Mouse (Mus musculus): ENCODE data around the gene Stap2. TPM values are rescaled to one million over a fixed set of nuclear protein-coding genes. Genes with fewer than 3 reads are reported as not detected.
A peak's percentile ranks its signal among the peaks of the same experiment; 100 is the strongest.

Stap2 gene
- polyA plus RNA-seq, 1 experiment from 2014 or later: 25.9 TPM

- Histone ChIP-seq H3K4me1 (replicated peaks; ENCODE audit: control insufficient read depth, insufficient read depth, low read length) (peaks cover 12% of the 10 kb centered on the region; the same call in 1 of the 2 replicates), H3K36me3 (ENCODE audit: control insufficient read depth, insufficient read depth, low read length) (peaks cover 43% of the 10 kb centered on the region), H3K9ac (ENCODE audit: low read length) (no peak overlapping the region), H3K9me3 (ENCODE audit: control insufficient read depth, low read length) (no peaks in the 10 kb centered on the region), H3K4me2 (ENCODE audit: low read length) (no peak overlapping the region), H3K27me3 (replicated peaks; ENCODE audit: control insufficient read depth, insufficient read depth, low read length) (no peaks in the 10 kb centered on the region), H3K27ac (ENCODE audit: low read depth) (no peak overlapping the region), H3K4me3 (ENCODE audit: low read depth, low read length) (no peak overlapping the region)
- DNase-seq (ENCODE audit: low spot score) (no peak), ATAC-seq (replicated peaks; ENCODE audit: low FRiP score, low TSS enrichment, low read depth) (no peak)
- WGBS: 96% methylated on average over 7 of the region's 7 CpGs
Observed at GRCm38 (mm10) chr17:55961631-55962030, 43.8 kb downstream of the Stap2 start.

GRCm38 (mm10) chr17:55960791-55961190, 44.6 kb downstream of the Stap2 start:
- ATAC-seq (replicated peaks; ENCODE audit: low FRiP score, low TSS enrichment, low read depth) (no peak), DNase-seq (ENCODE audit: low spot score) (peak; percentile 21)
- no peak overlapping the region for H3K9ac ChIP-seq (ENCODE audit: low read length)
- no peak overlapping the region for H3K27ac ChIP-seq (ENCODE audit: low read depth)
- peaks cover 12% of the 10 kb centered on the region; the same call in 1 of the 2 replicates for H3K4me1 ChIP-seq (replicated peaks; ENCODE audit: control insufficient read depth, insufficient read depth, low read length)
- H3K27me3 ChIP-seq (replicated peaks; ENCODE audit: control insufficient read depth, insufficient read depth, low read length): no peaks in the 10 kb centered on the region
- no peak overlapping the region for H3K4me2 ChIP-seq (ENCODE audit: low read length)
- H3K36me3 ChIP-seq (ENCODE audit: control insufficient read depth, insufficient read depth, low read length): peaks cover 35% of the 10 kb centered on the region
- no peak overlapping the region for H3K4me3 ChIP-seq (ENCODE audit: low read depth, low read length)
- no peaks in the 10 kb centered on the region for H3K9me3 ChIP-seq (ENCODE audit: control insufficient read depth, low read length)

- 74% methylated on average over 10 of the region's 10 CpGs for WGBS
- H3K4me1 ChIP-seq (replicated peaks; ENCODE audit: control insufficient read depth, insufficient read depth, low read length): peaks cover 12% of the 10 kb centered on the region; the same call in 1 of the 2 replicates
- no peaks in the 10 kb centered on the region for H3K27me3 ChIP-seq (replicated peaks; ENCODE audit: control insufficient read depth, insufficient read depth, low read length)
- DNase-seq (ENCODE audit: low spot score) (peak; percentile 49), ATAC-seq (replicated peaks; ENCODE audit: low FRiP score, low TSS enrichment, low read depth) (no peak)
- peak overlapping the region; percentile 62 for H3K9ac ChIP-seq (ENCODE audit: low read length)
- peak overlapping the region; percentile 63 for H3K4me3 ChIP-seq (ENCODE audit: low read depth, low read length)
- peaks cover 30% of the 10 kb centered on the region for H3K36me3 ChIP-seq (ENCODE audit: control insufficient read depth, insufficient read depth, low read length)
- H3K27ac ChIP-seq (ENCODE audit: low read depth): peak overlapping the region; percentile 98; the same call in 1 of the 2 replicates
- peak overlapping the region; percentile 84 for H3K4me2 ChIP-seq (ENCODE audit: low read length)
- H3K9me3 ChIP-seq (ENCODE audit: control insufficient read depth, low read length): no peaks in the 10 kb centered on the region
Observed at GRCm38 (mm10) chr17:55959946-55960740, 45.2 kb downstream of the Stap2 start.

GRCm38 (mm10) chr17:55958918-55959728, 46.3 kb downstream of the Stap2 start, which contains the start of gene Yju2:
TSS of gene Yju2 (plus strand) at chr17:55959099.
- WGBS: under 1% methylated on average over 45 of the region's 46 CpGs
- Histone ChIP-seq H3K36me3 (ENCODE audit: control insufficient read depth, insufficient read depth, low read length) (peaks cover 20% of the 10 kb centered on the region), H3K27ac (ENCODE audit: low read depth) (peak within 1 kb of the TSS; percentile 98), H3K4me3 (ENCODE audit: low read depth, low read length) (peak within 1 kb of the TSS; percentile 63), H3K9me3 (ENCODE audit: control insufficient read depth, low read length) (no peaks in the 10 kb centered on the region), H3K27me3 (replicated peaks; ENCODE audit: control insufficient read depth, insufficient read depth, low read length) (no peaks in the 10 kb centered on the region), H3K9ac (ENCODE audit: low read length) (peak within 1 kb of the TSS; percentile 62), H3K4me1 (replicated peaks; ENCODE audit: control insufficient read depth, insufficient read depth, low read length) (peaks cover 12% of the 10 kb centered on the region; the same call in 1 of the 2 replicates), H3K4me2 (ENCODE audit: low read length) (peak within 1 kb of the TSS; percentile 84)
- DNase-seq (ENCODE audit: low spot score): peak; percentile 97
- ATAC-seq (replicated peaks; ENCODE audit: low FRiP score, low TSS enrichment, low read depth): peak; percentile 92

GRCm38 (mm10) chr17:55958584-55958886, 46.8 kb downstream of the Stap2 start:
- Histone ChIP-seq H3K27ac (ENCODE audit: low read depth) (peak overlapping the region; percentile 98), H3K4me2 (ENCODE audit: low read length) (peak overlapping the region; percentile 84), H3K4me1 (replicated peaks; ENCODE audit: control insufficient read depth, insufficient read depth, low read length) (peaks cover 12% of the 10 kb centered on the region; the same call in 1 of the 2 replicates), H3K9me3 (ENCODE audit: control insufficient read depth, low read length) (no peaks in the 10 kb centered on the region), H3K27me3 (replicated peaks; ENCODE audit: control insufficient read depth, insufficient read depth, low read length) (no peaks in the 10 kb centered on the region), H3K36me3 (ENCODE audit: control insufficient read depth, insufficient read depth, low read length) (peaks cover 19% of the 10 kb centered on the region), H3K4me3 (ENCODE audit: low read depth, low read length) (peak overlapping the region; percentile 63), H3K9ac (ENCODE audit: low read length) (peak overlapping the region; percentile 62)
- 20% methylated on average over 2 of the region's 2 CpGs for WGBS
- no peak for ATAC-seq (replicated peaks; ENCODE audit: low FRiP score, low TSS enrichment, low read depth)
- no peak for DNase-seq (ENCODE audit: low spot score)

- DNase-seq (ENCODE audit: low spot score): peak; percentile 10
- H3K9ac ChIP-seq (ENCODE audit: low read length): peak overlapping the region; percentile 62
Observed at GRCm38 (mm10) chr17:55957726-55958583, 47.4 kb downstream of the Stap2 start.

DNA sequence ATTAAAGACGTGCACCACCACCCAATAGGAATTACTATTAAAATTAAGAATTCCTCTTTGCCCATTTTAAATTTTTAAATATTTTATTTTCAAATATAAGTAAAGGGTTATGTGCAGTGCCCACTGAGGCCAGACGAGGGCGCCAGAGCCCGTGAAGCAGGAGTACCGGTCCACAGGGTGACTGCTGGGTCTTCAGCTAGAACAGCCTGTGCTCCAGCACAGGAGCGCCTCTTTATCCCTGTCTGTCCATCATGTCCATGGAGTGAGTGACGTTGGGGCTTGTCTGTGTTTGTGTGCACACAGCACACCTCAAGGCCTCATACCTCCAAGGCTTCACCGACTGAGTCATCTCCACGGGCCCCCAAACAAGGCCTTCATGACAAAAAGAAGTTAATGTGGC, 48.2 kb downstream of the Stap2 start:
- peak; percentile 90 for DNase-seq (ENCODE audit: low spot score)
- H3K4me3 ChIP-seq (ENCODE audit: low read depth, low read length): no peak overlapping the region

More at GRCm38 (mm10) chr17:55957726-55958583, 47.4 kb downstream of the Stap2 start:
- no peaks in the 10 kb centered on the region for H3K9me3 ChIP-seq (ENCODE audit: control insufficient read depth, low read length)
- H3K4me3 ChIP-seq (ENCODE audit: low read depth, low read length): peak overlapping the region; percentile 63
- H3K27me3 ChIP-seq (replicated peaks; ENCODE audit: control insufficient read depth, insufficient read depth, low read length): no peaks in the 10 kb centered on the region
- H3K4me2 ChIP-seq (ENCODE audit: low read length): peak overlapping the region; percentile 84
- no peak for ATAC-seq (replicated peaks; ENCODE audit: low FRiP score, low TSS enrichment, low read depth)
- H3K36me3 ChIP-seq (ENCODE audit: control insufficient read depth, insufficient read depth, low read length): peaks cover 19% of the 10 kb centered on the region
- H3K4me1 ChIP-seq (replicated peaks; ENCODE audit: control insufficient read depth, insufficient read depth, low read length): peaks cover 8% of the 10 kb centered on the region; the same call in 1 of the 2 replicates
- 0 out of 2 replicates have a peak overlapping the region, but pooled peaks have one; percentile 98 for H3K27ac ChIP-seq (ENCODE audit: low read depth)
- 83% methylated on average over 12 of the region's 13 CpGs for WGBS

DNA sequence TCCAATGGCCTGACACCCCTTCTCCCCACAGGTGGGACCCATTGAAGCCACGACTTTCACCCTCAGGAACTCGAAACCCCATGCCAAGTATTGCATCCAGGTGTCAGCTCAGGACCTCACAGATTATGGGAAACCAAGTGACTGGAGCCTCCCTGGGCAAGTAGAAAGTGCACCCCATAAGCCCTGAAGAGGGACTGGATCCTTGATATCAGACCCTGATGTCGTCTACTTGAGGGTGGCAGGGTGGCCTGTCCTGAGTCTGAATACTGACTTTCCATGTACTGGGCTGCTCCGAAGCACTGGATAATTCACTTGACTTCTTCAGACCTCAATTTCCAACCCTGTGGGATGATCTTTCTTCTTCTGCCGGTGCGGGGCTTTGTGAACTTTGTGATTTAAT, 48.8 kb downstream of the Stap2 start:
- WGBS: 38% methylated on average over 6 of the region's 6 CpGs
- Histone ChIP-seq H3K4me1 (replicated peaks; ENCODE audit: control insufficient read depth, insufficient read depth, low read length) (peaks cover 8% of the 10 kb centered on the region; the same call in 1 of the 2 replicates), H3K27me3 (replicated peaks; ENCODE audit: control insufficient read depth, insufficient read depth, low read length) (no peaks in the 10 kb centered on the region), H3K4me2 (ENCODE audit: low read length) (peak overlapping the region; percentile 46), H3K9me3 (ENCODE audit: control insufficient read depth, low read length) (no peaks in the 10 kb centered on the region), H3K27ac (ENCODE audit: low read depth) (no peak overlapping the region), H3K9ac (ENCODE audit: low read length) (peak overlapping the region; percentile 0; the same call in 1 of the 2 replicates), H3K4me3 (ENCODE audit: low read depth, low read length) (peak overlapping the region; percentile 34; the same call in 1 of the 2 replicates), H3K36me3 (ENCODE audit: control insufficient read depth, insufficient read depth, low read length) (peaks cover 11% of the 10 kb centered on the region)
- ATAC-seq (replicated peaks; ENCODE audit: low FRiP score, low TSS enrichment, low read depth) (peak; percentile 3; the same call in 1 of the 2 replicates), DNase-seq (ENCODE audit: low spot score) (no peak)

More for the DNA sequence above, 48.2 kb downstream of the Stap2 start:
- Histone ChIP-seq H3K36me3 (ENCODE audit: control insufficient read depth, insufficient read depth, low read length) (peaks cover 16% of the 10 kb centered on the region), H3K9me3 (ENCODE audit: control insufficient read depth, low read length) (no peaks in the 10 kb centered on the region), H3K27ac (ENCODE audit: low read depth) (no peak overlapping the region), H3K4me1 (replicated peaks; ENCODE audit: control insufficient read depth, insufficient read depth, low read length) (peaks cover 8% of the 10 kb centered on the region; the same call in 1 of the 2 replicates), H3K4me2 (ENCODE audit: low read length) (no peak overlapping the region), H3K27me3 (replicated peaks; ENCODE audit: control insufficient read depth, insufficient read depth, low read length) (no peaks in the 10 kb centered on the region), H3K9ac (ENCODE audit: low read length) (no peak overlapping the region)
- no peak for ATAC-seq (replicated peaks; ENCODE audit: low FRiP score, low TSS enrichment, low read depth)
- 16% methylated on average over 9 of the region's 9 CpGs for WGBS
